Mouse (Mus musculus): ENCODE results near the gene 9330159F19Rik. TPM values are rescaled to one million over a fixed set of nuclear protein-coding genes. Genes with fewer than 3 reads are reported as not detected.

The 9330159F19Rik gene
- total RNA-seq (2014; fragmentation: Nextera tagmentation) (0.58 and 0.68 TPM in 2 replicates), total RNA-seq (2017) (0.11 and 0.29 TPM in 2 replicates), polyA plus RNA-seq (2012) (0.10 TPM in 1 of 2 replicates, not detected in the other)

- no peak for ATAC-seq (ENCODE audit: extremely low read depth, insufficient number of reproducible peaks, low FRiP score, poor library complexity, severe bottlenecking)
- TF ChIP-seq CTCF (IDR thresholded peaks at IDR 0.05; ENCODE audit: low read depth, low read length) (no peak), TAL1 (conservative IDR thresholded peaks at IDR 0.05; ENCODE audit: low read depth, low read length) (no peak), GATA2 (IDR thresholded peaks at IDR 0.05; ENCODE audit: borderline replicate concordance, low read depth, low read length) (no peak), POLR2AphosphoS5 (IDR thresholded peaks at IDR 0.05; ENCODE audit: insufficient replicate concordance, low read depth, low read length) (no peak), GATA1 (IDR thresholded peaks at IDR 0.05; ENCODE audit: borderline replicate concordance, low read length) (no peak)
Measured at GRCm38 (mm10) chr10:29211453-29211852, at the start of gene 9330159F19Rik. Gene 9330159F19Rik (plus strand): TSS chr10:29211606.

GRCm38 (mm10) chr10:29161664-29162063 lies 49.7 kb upstream of the 9330159F19Rik start:
- no peaks in the 10 kb centered on the region for H3K9me3 ChIP-seq (replicated peaks)
- no peaks in the 10 kb centered on the region for H3K27me3 ChIP-seq (ENCODE audit: insufficient read depth, low read length)
- H3K36me3 ChIP-seq (replicated peaks), result no peaks in the 10 kb centered on the region
- DNase-seq (ENCODE audit: low spot score) (no peak), ATAC-seq (ENCODE audit: extremely low read depth, insufficient number of reproducible peaks, low FRiP score, poor library complexity, severe bottlenecking) (peak; percentile 60)
- H3K4me1 ChIP-seq (ENCODE audit: insufficient read depth, low read depth, low read length), result peaks cover 9% of the 10 kb centered on the region
- TF ChIP-seq TAL1 (conservative IDR thresholded peaks at IDR 0.05; ENCODE audit: low read depth, low read length) (peak; percentile 47; the same call in 1 of the 2 replicates), GATA2 (IDR thresholded peaks at IDR 0.05; ENCODE audit: borderline replicate concordance, low read depth, low read length) (no peak)
- H3K4me3 ChIP-seq (ENCODE audit: low read depth, low read length), result no peak overlapping the region

More at GRCm38 (mm10) chr10:29211453-29211852, at the start of gene 9330159F19Rik:
- Histone ChIP-seq H3K9me3 (replicated peaks) (no peaks in the 10 kb centered on the region), H3K4me3 (ENCODE audit: low read depth, low read length) (no peak within 1 kb of the TSS), H3K4me1 (ENCODE audit: insufficient read depth, low read depth, low read length) (no peaks in the 10 kb centered on the region; the same call in 1 of the 2 replicates), H3K27me3 (ENCODE audit: insufficient read depth, low read length) (no peaks in the 10 kb centered on the region), H3K36me3 (replicated peaks) (no peaks in the 10 kb centered on the region)
- DNase-seq (ENCODE audit: low spot score), result no peak

GRCm38 (mm10) chr10:29173778-29174177 lies 37.6 kb upstream of the 9330159F19Rik start:
- ATAC-seq (ENCODE audit: extremely low read depth, insufficient number of reproducible peaks, low FRiP score, poor library complexity, severe bottlenecking), result no peak
- H3K27me3 ChIP-seq (ENCODE audit: insufficient read depth, low read length), result no peaks in the 10 kb centered on the region

GRCm38 (mm10) chr10:29175656-29176055 lies 35.8 kb upstream of the 9330159F19Rik start:
- H3K9me3 ChIP-seq (replicated peaks), result no peaks in the 10 kb centered on the region
- H3K4me1 ChIP-seq (ENCODE audit: insufficient read depth, low read depth, low read length), result peaks cover 4% of the 10 kb centered on the region; the same call in 1 of the 2 replicates
- no peaks in the 10 kb centered on the region for H3K36me3 ChIP-seq (replicated peaks)
- TF ChIP-seq GATA1 (IDR thresholded peaks at IDR 0.05; ENCODE audit: borderline replicate concordance, low read length), result no peak
- TF ChIP-seq POLR2AphosphoS5 (IDR thresholded peaks at IDR 0.05; ENCODE audit: insufficient replicate concordance, low read depth, low read length), result no peak
- TF ChIP-seq TAL1 (conservative IDR thresholded peaks at IDR 0.05; ENCODE audit: low read depth, low read length), result no peak
- TF ChIP-seq CTCF (IDR thresholded peaks at IDR 0.05; ENCODE audit: low read depth, low read length), result no peak
- no peak for TF ChIP-seq GATA2 (IDR thresholded peaks at IDR 0.05; ENCODE audit: borderline replicate concordance, low read depth, low read length)
- no peak overlapping the region for H3K4me3 ChIP-seq (ENCODE audit: low read depth, low read length)
- no peaks in the 10 kb centered on the region for H3K27me3 ChIP-seq (ENCODE audit: insufficient read depth, low read length)
- ATAC-seq (ENCODE audit: extremely low read depth, insufficient number of reproducible peaks, low FRiP score, poor library complexity, severe bottlenecking) (no peak), DNase-seq (ENCODE audit: low spot score) (no peak)

More at GRCm38 (mm10) chr10:29173778-29174177, 37.6 kb upstream of the 9330159F19Rik start:
- Histone ChIP-seq H3K36me3 (replicated peaks) (no peaks in the 10 kb centered on the region), H3K4me1 (ENCODE audit: insufficient read depth, low read depth, low read length) (peaks cover 4% of the 10 kb centered on the region; the same call in 1 of the 2 replicates), H3K4me3 (ENCODE audit: low read depth, low read length) (no peak overlapping the region), H3K9me3 (replicated peaks) (no peaks in the 10 kb centered on the region)
- TF ChIP-seq CTCF (IDR thresholded peaks at IDR 0.05; ENCODE audit: low read depth, low read length), result no peak
- TF ChIP-seq GATA2 (IDR thresholded peaks at IDR 0.05; ENCODE audit: borderline replicate concordance, low read depth, low read length), result no peak
- no peak for TF ChIP-seq GATA1 (IDR thresholded peaks at IDR 0.05; ENCODE audit: borderline replicate concordance, low read length)
- no peak for TF ChIP-seq POLR2AphosphoS5 (IDR thresholded peaks at IDR 0.05; ENCODE audit: insufficient replicate concordance, low read depth, low read length)
- TF ChIP-seq TAL1 (conservative IDR thresholded peaks at IDR 0.05; ENCODE audit: low read depth, low read length), result no peak
- no peak for DNase-seq (ENCODE audit: low spot score)

GRCm38 (mm10) chr10:29176881-29177280 lies 34.5 kb upstream of the 9330159F19Rik start:
- Histone ChIP-seq H3K9me3 (replicated peaks) (no peaks in the 10 kb centered on the region), H3K4me1 (ENCODE audit: insufficient read depth, low read depth, low read length) (peaks cover 4% of the 10 kb centered on the region; the same call in 1 of the 2 replicates)

GRCm38 (mm10) chr10:29178003-29178402 lies 33.4 kb upstream of the 9330159F19Rik start:
- Histone ChIP-seq H3K4me3 (ENCODE audit: low read depth, low read length) (no peak overlapping the region), H3K4me1 (ENCODE audit: insufficient read depth, low read depth, low read length) (peaks cover 4% of the 10 kb centered on the region; the same call in 1 of the 2 replicates), H3K36me3 (replicated peaks) (no peaks in the 10 kb centered on the region), H3K9me3 (replicated peaks) (no peaks in the 10 kb centered on the region), H3K27me3 (ENCODE audit: insufficient read depth, low read length) (no peaks in the 10 kb centered on the region)
- 0 out of 2 replicates have a peak, but pooled peaks have one; percentile 22 for ATAC-seq (ENCODE audit: extremely low read depth, insufficient number of reproducible peaks, low FRiP score, poor library complexity, severe bottlenecking)
- DNase-seq (ENCODE audit: low spot score), result no peak
- TF ChIP-seq GATA2 (IDR thresholded peaks at IDR 0.05; ENCODE audit: borderline replicate concordance, low read depth, low read length), result no peak
- TF ChIP-seq GATA1 (IDR thresholded peaks at IDR 0.05; ENCODE audit: borderline replicate concordance, low read length), result no peak
- TF ChIP-seq POLR2AphosphoS5 (IDR thresholded peaks at IDR 0.05; ENCODE audit: insufficient replicate concordance, low read depth, low read length), result no peak
- no peak for TF ChIP-seq CTCF (IDR thresholded peaks at IDR 0.05; ENCODE audit: low read depth, low read length)
- TF ChIP-seq TAL1 (conservative IDR thresholded peaks at IDR 0.05; ENCODE audit: low read depth, low read length), result no peak

More at GRCm38 (mm10) chr10:29176881-29177280, 34.5 kb upstream of the 9330159F19Rik start:
- no peak for TF ChIP-seq CTCF (IDR thresholded peaks at IDR 0.05; ENCODE audit: low read depth, low read length)
- Histone ChIP-seq H3K27me3 (ENCODE audit: insufficient read depth, low read length) (no peaks in the 10 kb centered on the region), H3K36me3 (replicated peaks) (no peaks in the 10 kb centered on the region), H3K4me3 (ENCODE audit: low read depth, low read length) (no peak overlapping the region)
- ATAC-seq (ENCODE audit: extremely low read depth, insufficient number of reproducible peaks, low FRiP score, poor library complexity, severe bottlenecking), result no peak
- DNase-seq (ENCODE audit: low spot score), result no peak
